Mouse (Mus musculus): ENCODE results near the gene Muc13.

The Muc13 gene

GRCm38 (mm10) chr16:33769848-33770247 is 24.0 kb upstream of the Muc13 start:
- in situ Hi-C loops (cut with MseI, MboI): no loop called here

GRCm38 (mm10) chr16:33770778-33771454 is 22.9 kb upstream of the Muc13 start:
- in situ Hi-C loops (cut with MseI, MboI): no loop called here

- in situ Hi-C loops (cut with MseI, MboI): no loop called here
Observed at GRCm38 (mm10) chr16:33772809-33773208, 21.0 kb upstream of the Muc13 start.

- in situ Hi-C loops (cut with MseI, MboI): no loop called here
Observed at GRCm38 (mm10) chr16:33774972-33775371, 18.9 kb upstream of the Muc13 start.

- in situ Hi-C loops (cut with MseI, MboI): no loop called here
Observed at GRCm38 (mm10) chr16:33775733-33776335, 18.0 kb upstream of the Muc13 start.

GRCm38 (mm10) chr16:33776766-33777529 is 16.9 kb upstream of the Muc13 start:
- in situ Hi-C loops (cut with MseI, MboI): no loop called here

- in situ Hi-C loops (cut with MseI, MboI): no loop called here
Observed at GRCm38 (mm10) chr16:33777607-33778006, 16.2 kb upstream of the Muc13 start.

- in situ Hi-C loops (cut with MseI, MboI): no loop called here
Observed at GRCm38 (mm10) chr16:33781789-33782728, 11.8 kb upstream of the Muc13 start.

GRCm38 (mm10) chr16:33782729-33783091 is 11.1 kb upstream of the Muc13 start:
- in situ Hi-C loops (cut with MseI, MboI): no loop called here

- in situ Hi-C loops (cut with MseI, MboI): no loop called here
Observed at GRCm38 (mm10) chr16:33784547-33784946, 9.3 kb upstream of the Muc13 start.

GRCm38 (mm10) chr16:33785092-33785704 is 8.6 kb upstream of the Muc13 start:
- in situ Hi-C loops (cut with MseI, MboI): no loop called here

GRCm38 (mm10) chr16:33786657-33787390 is 7.0 kb upstream of the Muc13 start:
- in situ Hi-C loops (cut with MseI, MboI): no loop called here

- in situ Hi-C loops (cut with MseI, MboI): no loop called here
Observed at GRCm38 (mm10) chr16:33795106-33795505, 1.3 kb downstream of the Muc13 start.

- in situ Hi-C loops (cut with MseI, MboI): no loop called here
Observed at GRCm38 (mm10) chr16:33795887-33796286, 2.0 kb downstream of the Muc13 start.

GRCm38 (mm10) chr16:33796756-33797155 is 2.9 kb downstream of the Muc13 start:
- in situ Hi-C loops (cut with MseI, MboI): no loop called here

GRCm38 (mm10) chr16:33797860-33798259 is 4.0 kb downstream of the Muc13 start:
- in situ Hi-C loops (cut with MseI, MboI): no loop called here

- in situ Hi-C loops (cut with MseI, MboI): loop anchor here in 1 of 2 experiments (25.0 kb wide), 1 partner anchor 302 kb away; no protein-coding TSS in a partner anchor
Observed at GRCm38 (mm10) chr16:33810002-33810401, 16.2 kb downstream of the Muc13 start.

GRCm38 (mm10) chr16:33818413-33819165 is 24.8 kb downstream of the Muc13 start:
- in situ Hi-C loops (cut with MseI, MboI): loop anchor here in 1 of 2 experiments (25.0 kb wide), 1 partner anchor 294 kb away; no protein-coding TSS in a partner anchor

All from mouse trophoblast stem cell (cell line).